Mouse (Mus musculus): ENCODE results near the gene Cyld. TPM values are rescaled to one million over a fixed set of nuclear protein-coding genes. Genes with fewer than 3 reads are reported as not detected.
A peak's percentile ranks its signal among the peaks of the same experiment; 100 is the strongest.

The Cyld gene
- total and polyA plus RNA-seq, 2 experiments = 3.1 to 17.5 TPM

DNA sequence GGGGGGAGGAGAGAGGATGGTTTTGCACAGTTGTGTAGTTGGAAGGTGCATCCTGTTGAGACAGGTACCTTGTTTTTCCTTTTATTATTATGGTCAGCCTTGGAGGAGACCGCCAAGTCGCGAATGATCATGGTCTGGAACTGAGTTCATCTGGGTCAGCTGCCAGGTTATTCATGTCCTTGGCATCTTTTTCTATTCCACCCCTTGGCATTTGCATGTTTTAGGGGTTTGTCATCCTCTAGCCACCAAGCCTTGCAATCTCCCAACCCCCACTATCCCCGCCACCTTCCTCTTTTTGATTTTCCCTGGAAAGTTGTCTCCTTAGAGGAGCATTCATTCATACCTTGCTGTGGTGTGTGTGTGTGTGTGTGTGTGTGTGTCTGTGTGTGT, 809 bp downstream of the Cyld start:
- peak overlapping the region; percentile 87 for H3K9ac ChIP-seq (ENCODE audit: low read depth, low read length)
- DNase-seq (ENCODE audit: extremely low read depth, low read depth, low spot score) = no peak
- H3K36me3 ChIP-seq (ENCODE audit: control insufficient read depth, insufficient read depth, low read length) = no peaks in the 10 kb centered on the region
- H3K27me3 ChIP-seq (ENCODE audit: control insufficient read depth, insufficient read depth, low read length) = no peaks in the 10 kb centered on the region
- TF ChIP-seq CTCF (IDR thresholded peaks at IDR 0.05; ENCODE audit: low read depth, low read length) (no peak), POLR2A (IDR thresholded peaks at IDR 0.05; ENCODE audit: extremely low read depth, insufficient read depth, low read length) (no peak)
- peaks cover 4% of the 10 kb centered on the region; the same call in 1 of the 2 replicates for H3K4me1 ChIP-seq (ENCODE audit: control insufficient read depth, insufficient read depth, low read length)
- peaks cover 8% of the 10 kb centered on the region; the same call in 1 of the 2 replicates for H3K79me2 ChIP-seq (ENCODE audit: control insufficient read depth, insufficient read depth, low read length)
- WGBS = 11% methylated on average over 4 of the region's 4 CpGs
- H3K4me3 ChIP-seq (ENCODE audit: insufficient read depth, low read depth, low read length) = peak overlapping the region; percentile 95
- peak overlapping the region; percentile 85 for H3K27ac ChIP-seq (replicated peaks; ENCODE audit: insufficient read depth, low read depth, low read length)

DNA sequence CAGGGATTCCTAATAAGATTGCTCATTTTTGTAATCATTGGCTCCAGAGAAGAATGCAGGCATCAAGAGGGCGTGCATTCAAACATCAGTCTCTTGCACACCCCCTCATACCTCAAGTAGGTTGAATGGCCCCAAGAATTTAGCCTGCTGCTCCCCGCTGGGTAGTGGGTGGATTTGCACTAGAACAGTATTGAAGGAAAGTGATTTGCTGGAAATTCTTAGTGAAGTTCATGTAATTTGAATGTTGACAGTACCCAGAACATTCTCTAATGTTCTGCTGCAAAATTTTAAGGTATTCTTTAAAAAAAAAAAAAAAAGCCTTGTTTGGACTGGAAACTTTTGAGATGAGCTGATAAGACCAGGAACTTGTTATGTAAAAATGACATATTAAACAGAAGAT, 1.2 kb downstream of the Cyld start:
- no peak for DNase-seq (ENCODE audit: extremely low read depth, low read depth, low spot score)

GRCm38 (mm10) chr8:88701611-88702010, 4.8 kb downstream of the Cyld start:
- Histone ChIP-seq H3K27ac (replicated peaks; ENCODE audit: insufficient read depth, low read depth, low read length) (no peak overlapping the region), H3K27me3 (ENCODE audit: control insufficient read depth, insufficient read depth, low read length) (no peaks in the 10 kb centered on the region), H3K9ac (ENCODE audit: low read depth, low read length) (no peak overlapping the region), H3K36me3 (ENCODE audit: control insufficient read depth, insufficient read depth, low read length) (no peaks in the 10 kb centered on the region; the same call in 1 of the 2 replicates), H3K4me3 (ENCODE audit: insufficient read depth, low read depth, low read length) (no peak overlapping the region), H3K4me1 (ENCODE audit: control insufficient read depth, insufficient read depth, low read length) (peaks cover 4% of the 10 kb centered on the region; the same call in 1 of the 2 replicates), H3K79me2 (ENCODE audit: control insufficient read depth, insufficient read depth, low read length) (peaks cover 14% of the 10 kb centered on the region; the same call in 1 of the 2 replicates)
- TF ChIP-seq CTCF (IDR thresholded peaks at IDR 0.05; ENCODE audit: low read depth, low read length) (peak; percentile 59), POLR2A (IDR thresholded peaks at IDR 0.05; ENCODE audit: extremely low read depth, insufficient read depth, low read length) (no peak)
- 23% methylated on average over 2 of the region's 2 CpGs for WGBS
- peak; percentile 46 for DNase-seq (ENCODE audit: extremely low read depth, low read depth, low spot score)

More for the DNA sequence above, 1.2 kb downstream of the Cyld start:
- Histone ChIP-seq H3K36me3 (ENCODE audit: control insufficient read depth, insufficient read depth, low read length) (no peaks in the 10 kb centered on the region), H3K9ac (ENCODE audit: low read depth, low read length) (no peak overlapping the region), H3K4me1 (ENCODE audit: control insufficient read depth, insufficient read depth, low read length) (peaks cover 4% of the 10 kb centered on the region; the same call in 1 of the 2 replicates), H3K79me2 (ENCODE audit: control insufficient read depth, insufficient read depth, low read length) (peaks cover 12% of the 10 kb centered on the region; the same call in 1 of the 2 replicates), H3K4me3 (ENCODE audit: insufficient read depth, low read depth, low read length) (no peak overlapping the region), H3K27ac (replicated peaks; ENCODE audit: insufficient read depth, low read depth, low read length) (0 out of 2 replicates have a peak overlapping the region, but pooled peaks have one; percentile 85), H3K27me3 (ENCODE audit: control insufficient read depth, insufficient read depth, low read length) (no peaks in the 10 kb centered on the region)
- WGBS = 56% methylated on average over 2 of the region's 2 CpGs
- no peak for TF ChIP-seq POLR2A (IDR thresholded peaks at IDR 0.05; ENCODE audit: extremely low read depth, insufficient read depth, low read length)
- no peak for TF ChIP-seq CTCF (IDR thresholded peaks at IDR 0.05; ENCODE audit: low read depth, low read length)

DNA sequence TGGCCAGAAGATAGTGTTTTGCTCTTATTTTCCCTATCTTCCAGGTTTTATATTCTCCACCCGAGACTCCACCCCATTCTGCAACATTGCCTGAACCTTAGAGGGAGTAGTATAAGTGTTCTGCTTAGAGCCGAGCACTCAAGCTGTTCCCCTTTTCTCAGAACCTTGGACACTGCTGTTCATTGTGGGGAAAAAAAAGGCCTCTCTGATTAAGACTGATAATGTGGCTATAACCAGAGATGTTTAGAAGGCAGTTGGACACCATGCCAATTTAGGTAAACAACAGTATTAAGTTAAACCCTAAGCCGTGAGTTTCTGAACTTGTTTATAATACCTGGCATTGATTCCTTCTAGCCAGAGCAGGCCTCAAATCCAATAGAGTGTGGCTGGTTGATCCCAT, 6.0 kb downstream of the Cyld start:
- Histone ChIP-seq H3K9ac (ENCODE audit: low read depth, low read length) (no peak overlapping the region), H3K27me3 (ENCODE audit: control insufficient read depth, insufficient read depth, low read length) (no peaks in the 10 kb centered on the region), H3K79me2 (ENCODE audit: control insufficient read depth, insufficient read depth, low read length) (peaks cover 14% of the 10 kb centered on the region; the same call in 1 of the 2 replicates), H3K4me1 (ENCODE audit: control insufficient read depth, insufficient read depth, low read length) (peaks cover 3% of the 10 kb centered on the region; the same call in 1 of the 2 replicates), H3K36me3 (ENCODE audit: control insufficient read depth, insufficient read depth, low read length) (peaks cover 3% of the 10 kb centered on the region), H3K4me3 (ENCODE audit: insufficient read depth, low read depth, low read length) (no peak overlapping the region), H3K27ac (replicated peaks; ENCODE audit: insufficient read depth, low read depth, low read length) (no peak overlapping the region)
- TF ChIP-seq POLR2A (IDR thresholded peaks at IDR 0.05; ENCODE audit: extremely low read depth, insufficient read depth, low read length) (no peak), CTCF (IDR thresholded peaks at IDR 0.05; ENCODE audit: low read depth, low read length) (no peak)
- 73% methylated on average over 3 of the region's 3 CpGs for WGBS
- no peak for DNase-seq (ENCODE audit: extremely low read depth, low read depth, low spot score)

GRCm38 (mm10) chr8:88723256-88723963, 26.6 kb downstream of the Cyld start:
- Histone ChIP-seq H3K4me3 (ENCODE audit: insufficient read depth, low read depth, low read length) (no peak overlapping the region), H3K36me3 (ENCODE audit: control insufficient read depth, insufficient read depth, low read length) (peaks cover 46% of the 10 kb centered on the region), H3K9ac (ENCODE audit: low read depth, low read length) (no peak overlapping the region), H3K27ac (replicated peaks; ENCODE audit: insufficient read depth, low read depth, low read length) (no peak overlapping the region), H3K4me1 (ENCODE audit: control insufficient read depth, insufficient read depth, low read length) (no peaks in the 10 kb centered on the region), H3K79me2 (ENCODE audit: control insufficient read depth, insufficient read depth, low read length) (no peaks in the 10 kb centered on the region; the same call in 1 of the 2 replicates), H3K27me3 (ENCODE audit: control insufficient read depth, insufficient read depth, low read length) (no peaks in the 10 kb centered on the region)
- WGBS = 95% methylated on average over 2 of the region's 2 CpGs
- no peak for TF ChIP-seq CTCF (IDR thresholded peaks at IDR 0.05; ENCODE audit: low read depth, low read length)
- no peak for TF ChIP-seq POLR2A (IDR thresholded peaks at IDR 0.05; ENCODE audit: extremely low read depth, insufficient read depth, low read length)
- DNase-seq (ENCODE audit: extremely low read depth, low read depth, low spot score) = no peak
